Mouse (Mus musculus) hindbrain, embryonic 12.5 days (tissue): ENCODE results near the gene Agt. TPM values are rescaled to one million over a fixed set of nuclear protein-coding genes. Genes with fewer than 3 reads are reported as not detected.

ENCODE experiments used
- ATAC-seq: fragments of 200-750 bp; cut with Nextera tagmentation; 2 replicates; pipeline ENCODE4 v1.8.0; 2017; ENCODE audit warnings: moderate TSS enrichment; ENCODE audit not compliant: low FRiP score
- H3K27ac ChIP-seq: fragments of 300-500 bp; sonication (generic); 2 replicates; pipeline ENCODE4 v1.5.1; 2016; ENCODE audit warnings: mild to moderate bottlenecking
- H3K27me3 ChIP-seq: fragments of 300-500 bp; sonication (generic); 2 replicates; pipeline ENCODE4 v1.6.1; 2016; ENCODE audit warnings: mild to moderate bottlenecking
- H3K36me3 ChIP-seq: fragments of 300-500 bp; sonication (generic); 2 replicates; pipeline ENCODE4 v1.6.1; 2016; ENCODE audit warnings: mild to moderate bottlenecking
- H3K4me1 ChIP-seq: fragments of 300-500 bp; sonication (generic); 2 replicates; pipeline ENCODE4 v1.6.1; 2016
- H3K4me2 ChIP-seq: fragments of 300-500 bp; sonication (generic); replicated peaks from 2 replicates; pipeline ENCODE4 v1.6.1; 2016; ENCODE audit warnings: mild to moderate bottlenecking
- H3K4me3 ChIP-seq: fragments of 300-500 bp; sonication (generic); 2 replicates; pipeline ENCODE4 v1.5.1; 2016; ENCODE audit warnings: mild to moderate bottlenecking
- H3K9ac ChIP-seq: fragments of 300-500 bp; sonication (generic); 2 replicates; pipeline ENCODE4 v1.6.1; 2016; ENCODE audit warnings: mild to moderate bottlenecking, moderate library complexity
- H3K9me3 ChIP-seq: fragments of 300-500 bp; sonication (generic); replicated peaks from 2 replicates; pipeline ENCODE4 v1.6.1; 2016; ENCODE audit warnings: mild to moderate bottlenecking
- WGBS: fragments of 180-500 bp; shearing (Covaris S2); methylation state at CpG from one replicate; pipeline ENCODE4 v1.1.7; 2016; 5-methylcytosine and 5-hydroxymethylcytosine counted together
- polyA plus RNA-seq: library from polyadenylated mRNA; unstranded; fragments of >200 nt; fragmentation: Nextera tagmentation; extraction: Ambion mirVana; gene quantifications from 2 replicates; pipeline ENCODE4 v1.2.1, GENCODE M21; 2016

Gene Agt
- polyA plus RNA-seq = 0.35 and 0.44 TPM in 2 replicates

DNA sequence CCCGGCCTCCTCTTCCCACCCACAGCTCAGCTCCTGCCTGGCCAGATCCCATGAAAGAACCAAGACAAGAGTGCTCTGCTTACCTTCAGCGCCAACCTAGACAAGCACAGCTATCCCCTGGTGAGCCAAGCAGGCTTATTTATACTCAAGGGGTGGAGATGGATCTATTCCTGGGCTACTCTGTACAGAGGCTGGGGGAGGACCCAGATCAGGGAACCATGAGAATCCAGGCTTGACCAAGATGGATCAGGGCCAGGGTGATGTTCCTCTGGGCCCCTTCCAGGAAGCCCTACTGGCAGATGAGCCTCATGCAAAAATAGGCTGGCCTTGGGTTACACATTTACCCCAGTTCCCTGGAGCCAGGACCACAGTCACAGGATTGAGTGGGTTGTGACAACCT lies at the start of gene Agt:
Gene Agt (minus strand): TSS at position 114 of the 400 bp plus-strand sequence.
- no peak for ATAC-seq
- Histone ChIP-seq H3K9ac (no peak within 1 kb of the TSS), H3K4me1 (no peaks in the 10 kb centered on the region; the same call in 1 of the 2 replicates), H3K9me3 (no peaks in the 10 kb centered on the region), H3K4me3 (no peak within 1 kb of the TSS), H3K4me2 (no peak within 1 kb of the TSS), H3K36me3 (no peaks in the 10 kb centered on the region), H3K27ac (no peak within 1 kb of the TSS), H3K27me3 (no peaks in the 10 kb centered on the region; the same call in 1 of the 2 replicates)
- WGBS = 80% methylated on average over 2 of the region's 2 CpGs

DNA sequence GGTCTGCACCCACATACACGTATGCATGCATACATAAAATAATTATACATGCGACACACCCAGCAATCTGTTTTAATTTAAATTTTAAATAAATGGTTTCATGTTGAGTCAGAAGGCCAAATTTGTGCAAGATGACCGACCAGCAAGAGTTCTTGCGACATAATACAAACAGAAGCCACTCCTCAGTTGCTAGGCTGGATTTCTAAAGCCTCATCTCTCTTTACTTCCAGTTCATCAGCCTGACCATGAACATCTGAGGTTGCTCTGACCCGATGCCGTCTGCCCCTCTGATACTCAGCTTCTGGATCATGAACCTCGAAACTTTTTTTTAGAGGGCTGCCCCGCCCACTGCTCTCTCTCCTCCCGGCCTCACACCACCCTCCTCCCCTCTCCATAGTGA lies 48.7 kb upstream of the Agt start:
- 62% methylated on average over 9 of the region's 9 CpGs for WGBS

DNA sequence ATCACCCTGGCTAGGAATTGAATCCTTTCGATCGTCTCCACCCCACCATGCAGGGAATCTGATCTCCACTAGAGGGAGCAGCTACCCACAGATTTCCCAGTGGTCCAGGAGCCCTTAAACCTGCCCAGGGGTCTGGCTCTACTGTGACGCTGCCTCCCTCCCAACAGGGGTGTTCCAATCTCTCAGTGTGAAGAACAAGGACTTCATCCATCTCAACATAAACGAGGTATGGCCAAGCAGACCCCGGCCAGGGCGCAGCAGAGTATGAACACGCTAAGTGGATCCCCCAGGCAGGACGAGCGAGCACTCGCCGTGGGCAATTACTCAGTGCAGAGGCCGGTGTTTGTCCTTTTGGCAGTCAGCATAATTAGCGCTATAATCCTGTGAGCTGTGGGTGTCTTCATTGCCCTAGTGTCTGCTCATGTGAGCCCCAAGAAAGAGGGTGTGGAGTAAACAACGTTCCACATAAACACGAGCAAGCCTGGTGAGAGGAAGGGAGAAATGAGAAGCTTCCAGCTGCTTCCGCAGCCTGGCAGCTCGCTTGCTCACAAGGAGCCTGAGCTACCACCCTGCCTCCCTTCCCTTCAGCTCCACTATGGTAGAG lies 47.9 kb upstream of the Agt start:
- Histone ChIP-seq H3K4me3 (peak overlapping the region; percentile 28), H3K9me3 (no peaks in the 10 kb centered on the region), H3K36me3 (no peaks in the 10 kb centered on the region), H3K9ac (peak overlapping the region; percentile 47; the same call in 1 of the 2 replicates), H3K27ac (no peak overlapping the region), H3K4me1 (peaks cover 3% of the 10 kb centered on the region), H3K4me2 (peak overlapping the region; percentile 60), H3K27me3 (peaks cover 13% of the 10 kb centered on the region)
- ATAC-seq = peak; percentile 82
- 12% methylated on average over 17 of the region's 17 CpGs for WGBS

More for the DNA sequence above, 48.7 kb upstream of the Agt start:
- ATAC-seq = no peak
- H3K36me3 ChIP-seq = no peaks in the 10 kb centered on the region
- no peak overlapping the region for H3K9ac ChIP-seq
- H3K4me3 ChIP-seq = no peak overlapping the region
- H3K4me2 ChIP-seq = no peak overlapping the region
- H3K27me3 ChIP-seq = peaks cover 13% of the 10 kb centered on the region
- peaks cover 3% of the 10 kb centered on the region for H3K4me1 ChIP-seq
- H3K27ac ChIP-seq = no peak overlapping the region
- no peaks in the 10 kb centered on the region for H3K9me3 ChIP-seq

DNA sequence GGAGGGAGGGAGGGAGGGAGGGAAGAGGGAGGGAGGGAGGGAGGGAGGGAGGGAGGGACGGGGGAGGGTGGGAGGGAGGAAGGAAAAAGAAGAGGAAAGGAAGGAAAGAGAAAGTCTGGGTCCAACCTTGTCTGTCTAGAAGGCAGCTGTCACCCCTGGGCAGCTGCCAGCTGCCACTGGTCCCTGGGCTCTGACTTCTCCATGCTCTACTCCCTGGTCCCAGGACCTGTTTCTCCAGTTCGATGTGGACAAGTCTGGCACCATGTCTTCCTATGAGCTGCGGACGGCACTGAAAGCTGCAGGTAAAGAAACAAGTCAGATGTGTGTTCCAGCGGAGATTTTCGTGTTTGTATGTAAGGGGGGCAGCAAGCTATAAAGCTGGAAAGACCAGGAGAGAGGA lies 44.8 kb upstream of the Agt start:
- Histone ChIP-seq H3K4me1 (peaks cover 3% of the 10 kb centered on the region; the same call in 1 of the 2 replicates), H3K4me2 (no peak overlapping the region), H3K36me3 (no peaks in the 10 kb centered on the region), H3K9me3 (no peaks in the 10 kb centered on the region), H3K4me3 (no peak overlapping the region), H3K9ac (no peak overlapping the region), H3K27ac (no peak overlapping the region), H3K27me3 (peaks cover 13% of the 10 kb centered on the region)
- no peak for ATAC-seq
- 88% methylated on average over 5 of the region's 6 CpGs for whole genome bisulfite sequencing

DNA sequence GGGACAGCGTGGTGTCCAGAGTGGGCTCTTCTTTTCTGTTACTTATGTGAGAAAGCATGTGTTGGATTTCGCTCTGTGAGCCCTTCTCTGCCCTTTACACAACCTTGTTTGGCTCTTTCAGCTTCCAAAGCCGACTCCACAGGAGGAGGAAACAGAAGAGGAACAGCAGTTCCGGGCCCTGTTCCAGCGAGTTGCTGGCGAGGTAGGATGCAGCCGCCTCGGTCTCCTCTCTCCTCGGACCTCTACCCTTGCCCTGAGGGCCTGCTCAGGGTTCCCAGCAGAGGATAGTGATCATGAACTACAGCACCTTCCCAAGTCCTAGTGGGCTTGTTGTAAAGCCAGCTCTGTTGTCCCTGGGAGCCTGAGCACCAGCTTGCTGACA lies 39.5 kb upstream of the Agt start:
- Histone ChIP-seq H3K36me3 (no peaks in the 10 kb centered on the region), H3K4me1 (no peaks in the 10 kb centered on the region), H3K27me3 (no peaks in the 10 kb centered on the region), H3K9me3 (no peaks in the 10 kb centered on the region), H3K4me3 (no peak overlapping the region), H3K9ac (no peak overlapping the region), H3K27ac (no peak overlapping the region), H3K4me2 (no peak overlapping the region)
- 88% methylated on average over 9 of the region's 9 CpGs for WGBS
- no peak for ATAC-seq

DNA sequence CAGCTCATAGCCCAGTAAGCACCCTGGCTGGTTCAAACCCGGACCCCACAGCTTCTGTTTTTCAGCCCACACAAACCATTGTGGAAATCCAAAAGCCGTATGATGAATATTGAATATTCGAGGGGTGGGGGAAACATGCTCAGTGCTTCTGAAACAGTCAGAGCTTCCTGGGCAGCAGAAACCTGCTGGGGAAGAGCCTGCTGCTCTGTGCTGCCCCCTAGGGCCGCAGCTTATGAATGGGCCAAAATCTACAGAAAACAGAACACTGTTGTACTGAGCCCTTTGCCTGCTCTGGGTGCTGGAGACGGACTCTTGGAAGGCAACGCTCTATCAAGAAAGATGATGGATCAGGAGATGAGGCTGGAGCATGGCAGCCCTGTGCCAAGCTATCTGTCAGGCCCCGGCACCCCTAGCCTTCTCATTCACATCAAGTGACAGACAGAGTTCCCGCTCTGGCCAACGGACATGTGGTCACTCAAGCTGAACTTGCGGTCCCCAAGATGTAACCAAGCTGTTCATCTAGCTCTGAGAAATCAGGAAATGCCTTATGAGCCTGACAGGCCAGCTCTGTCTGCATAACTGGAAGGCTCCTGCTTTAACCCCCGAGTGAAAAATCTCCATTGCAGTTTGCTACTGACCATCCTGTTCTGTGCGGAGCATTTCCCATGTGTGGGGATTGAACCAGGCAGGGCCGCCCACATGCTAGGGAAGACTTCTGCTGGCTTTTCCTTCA lies 38.9 kb upstream of the Agt start:
- Histone ChIP-seq H3K9me3 (no peaks in the 10 kb centered on the region), H3K36me3 (no peaks in the 10 kb centered on the region), H3K27me3 (no peaks in the 10 kb centered on the region), H3K9ac (no peak overlapping the region), H3K4me1 (no peaks in the 10 kb centered on the region), H3K27ac (no peak overlapping the region), H3K4me2 (no peak overlapping the region), H3K4me3 (no peak overlapping the region)
- no peak for ATAC-seq
- WGBS = 77% methylated on average over 13 of the region's 13 CpGs

DNA sequence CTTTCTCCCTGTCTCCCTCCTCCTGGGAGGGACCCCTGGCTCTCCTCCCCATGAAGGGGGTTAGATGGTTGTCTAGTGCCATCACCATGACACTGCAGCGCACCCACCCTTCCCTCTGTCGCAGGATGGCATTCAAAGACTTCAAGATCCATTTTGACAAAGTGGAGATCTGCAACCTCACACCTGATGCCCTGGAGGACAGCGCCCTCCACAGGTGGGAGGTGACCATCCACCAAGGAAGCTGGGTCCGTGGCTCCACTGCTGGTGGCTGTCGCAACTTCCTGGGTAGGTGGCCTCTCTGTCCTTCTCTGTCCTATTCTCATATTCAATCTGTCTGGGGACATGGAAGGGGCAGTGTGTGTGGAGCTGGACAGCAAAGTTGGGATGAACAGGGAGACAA lies 34.6 kb upstream of the Agt start:
- Histone ChIP-seq H3K4me2 (no peak overlapping the region), H3K9ac (no peak overlapping the region), H3K36me3 (no peaks in the 10 kb centered on the region), H3K4me1 (no peaks in the 10 kb centered on the region), H3K27ac (no peak overlapping the region), H3K4me3 (no peak overlapping the region), H3K9me3 (no peaks in the 10 kb centered on the region), H3K27me3 (no peaks in the 10 kb centered on the region)
- ATAC-seq = no peak
- 79% methylated on average over 5 of the region's 5 CpGs for WGBS

DNA sequence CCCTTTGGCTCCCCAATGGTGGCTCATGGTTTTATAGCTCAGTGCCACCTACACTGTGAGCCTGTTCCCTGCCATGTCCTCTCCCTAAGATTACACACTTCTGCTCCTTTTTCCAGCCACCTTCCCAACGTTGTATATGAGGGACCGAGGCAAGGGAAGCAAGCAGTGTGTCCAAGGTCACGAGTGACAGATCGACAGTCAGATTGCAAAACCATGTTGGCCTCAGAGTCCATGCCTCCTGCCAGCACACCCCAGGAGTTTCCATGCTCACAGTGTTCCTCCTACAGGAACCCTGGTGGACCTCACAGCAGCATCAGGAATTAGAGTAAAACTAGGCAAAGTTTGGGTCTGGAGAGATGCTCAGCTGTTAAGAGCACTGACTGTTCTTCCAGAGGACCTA lies 19.9 kb upstream of the Agt start:
- no peak overlapping the region for H3K9ac ChIP-seq
- H3K27ac ChIP-seq = no peak overlapping the region
- no peak overlapping the region for H3K4me3 ChIP-seq
- 74% methylated on average over 4 of the region's 4 CpGs for WGBS
- 0 out of 2 replicates have a peak, but pooled peaks cover 4% of the 10 kb centered on the region for H3K4me1 ChIP-seq
- H3K36me3 ChIP-seq = no peaks in the 10 kb centered on the region
- H3K9me3 ChIP-seq = no peaks in the 10 kb centered on the region
- no peaks in the 10 kb centered on the region for H3K27me3 ChIP-seq
- H3K4me2 ChIP-seq = no peak overlapping the region
- no peak for ATAC-seq

DNA sequence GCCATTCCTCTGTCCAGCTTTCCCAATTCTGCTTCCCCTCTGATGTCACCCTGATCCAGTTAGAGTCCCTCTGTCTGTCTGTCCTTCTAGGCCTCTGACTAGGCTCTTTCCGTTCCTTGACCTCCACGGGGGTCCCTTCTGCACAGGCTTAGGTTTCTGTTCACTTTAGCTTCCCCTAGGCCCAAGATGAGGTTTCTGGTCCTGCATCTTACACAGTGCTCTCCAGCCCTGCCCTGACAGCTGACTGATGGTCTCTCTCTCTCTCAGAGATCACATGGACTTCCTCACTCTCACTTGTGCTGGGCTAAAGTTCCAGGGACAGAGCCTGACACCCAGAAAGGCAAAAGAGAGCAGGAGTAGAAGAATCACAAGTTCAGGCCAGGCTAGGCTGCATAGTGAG lies 17.1 kb upstream of the Agt start:
- 74% methylated on average over 2 of the region's 2 CpGs for WGBS

DNA sequence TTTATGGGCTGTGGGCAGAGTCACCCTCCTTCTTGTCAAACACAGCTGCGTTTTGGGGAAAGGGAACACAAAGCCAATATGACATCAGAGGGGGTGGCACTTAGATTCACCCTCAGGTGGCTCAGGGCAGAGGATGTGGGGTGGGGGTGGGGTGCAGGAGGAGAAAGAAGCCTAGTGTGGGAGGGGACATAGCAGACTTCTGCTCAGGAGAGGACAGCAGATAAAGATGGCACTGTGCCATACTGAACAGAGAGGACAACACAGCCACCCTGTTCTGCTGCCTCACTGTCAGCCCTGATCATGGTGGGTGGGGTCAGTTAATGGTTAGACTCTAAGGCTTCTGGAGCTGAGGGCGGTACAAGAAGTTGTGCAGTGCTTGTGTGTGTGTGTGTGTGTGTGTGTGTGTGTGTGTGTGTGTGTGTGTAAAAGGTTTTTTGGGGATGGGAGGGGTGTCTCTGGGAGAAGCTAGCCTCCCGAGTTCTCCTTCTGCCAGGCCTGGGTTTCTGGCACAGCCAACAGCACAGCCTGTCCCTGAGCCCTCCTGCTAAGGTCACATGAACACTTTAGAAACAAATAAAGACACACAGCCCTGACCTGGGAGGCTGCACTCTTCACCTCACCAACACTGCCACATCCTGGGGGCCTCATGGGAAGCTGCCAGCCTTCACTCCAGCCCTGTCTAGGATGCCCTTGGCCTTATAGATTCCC lies 16.4 kb upstream of the Agt start:
- 63% methylated on average over 3 of the region's 3 CpGs for WGBS
- no peak overlapping the region for H3K4me3 ChIP-seq
- H3K4me1 ChIP-seq = 0 out of 2 replicates have a peak, but pooled peaks cover 4% of the 10 kb centered on the region
- 0 out of 2 replicates have a peak overlapping the region, but pooled peaks have one; percentile 1 for H3K9ac ChIP-seq
- H3K27me3 ChIP-seq = no peaks in the 10 kb centered on the region
- H3K4me2 ChIP-seq = no peak overlapping the region
- ATAC-seq = no peak
- H3K27ac ChIP-seq = no peak overlapping the region
- no peaks in the 10 kb centered on the region for H3K36me3 ChIP-seq
- H3K9me3 ChIP-seq = no peaks in the 10 kb centered on the region

More for the DNA sequence above, 17.1 kb upstream of the Agt start:
- ATAC-seq = no peak
- no peak overlapping the region for H3K4me2 ChIP-seq
- no peak overlapping the region for H3K27ac ChIP-seq
- H3K9ac ChIP-seq = 0 out of 2 replicates have a peak overlapping the region, but pooled peaks have one; percentile 1
- H3K36me3 ChIP-seq = no peaks in the 10 kb centered on the region
- H3K4me1 ChIP-seq = 0 out of 2 replicates have a peak, but pooled peaks cover 4% of the 10 kb centered on the region
- no peak overlapping the region for H3K4me3 ChIP-seq
- H3K27me3 ChIP-seq = no peaks in the 10 kb centered on the region
- H3K9me3 ChIP-seq = no peaks in the 10 kb centered on the region

DNA sequence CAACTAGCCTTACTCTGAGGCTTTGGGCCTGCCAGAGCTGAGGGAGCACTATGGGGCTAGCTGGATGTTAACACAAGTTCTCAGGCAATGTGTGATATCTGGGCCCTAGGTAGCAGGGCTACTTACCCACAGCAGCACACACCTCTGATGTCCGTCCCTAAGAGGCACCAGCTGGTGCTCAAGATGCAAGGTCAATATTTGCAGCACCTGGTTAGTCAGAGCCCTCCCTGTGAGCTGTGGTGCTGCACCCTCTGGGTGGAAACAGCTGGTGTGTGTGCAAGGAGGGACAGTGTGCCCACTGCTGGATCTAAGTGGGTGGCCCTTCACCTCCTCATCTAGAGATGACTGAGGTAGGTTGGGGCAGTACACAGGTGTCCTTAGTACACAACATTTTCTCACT lies 7.2 kb upstream of the Agt start:
- no peaks in the 10 kb centered on the region for H3K9me3 ChIP-seq
- ATAC-seq = no peak
- no peak overlapping the region for H3K4me2 ChIP-seq
- no peaks in the 10 kb centered on the region for H3K36me3 ChIP-seq
- no peaks in the 10 kb centered on the region for H3K4me1 ChIP-seq
- no peak overlapping the region for H3K4me3 ChIP-seq
- no peaks in the 10 kb centered on the region for H3K27me3 ChIP-seq
- H3K9ac ChIP-seq = no peak overlapping the region
- H3K27ac ChIP-seq = no peak overlapping the region
- WGBS = 82% methylated on average over 1 of the region's 1 CpGs

DNA sequence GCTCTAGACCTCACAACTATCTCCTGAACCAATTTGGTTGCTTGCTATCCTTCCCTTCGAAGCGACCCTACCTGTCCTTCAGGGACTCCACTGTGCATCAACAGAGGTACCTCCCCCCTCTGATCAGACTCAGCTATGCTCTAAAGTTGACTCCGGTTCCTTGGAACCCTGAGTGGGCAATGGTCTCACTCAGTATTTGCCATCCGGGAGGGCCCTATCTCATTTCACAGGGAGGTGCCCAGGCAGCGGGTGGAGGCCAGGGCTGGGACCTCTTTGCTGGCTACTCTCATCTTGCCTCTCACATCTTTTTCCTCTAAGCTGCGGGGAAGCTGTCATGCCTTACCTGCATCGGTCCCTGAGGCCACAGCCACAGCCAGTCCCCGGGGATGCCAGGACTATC lies 6.3 kb upstream of the Agt start, which contains the start of gene Capn9:
Gene Capn9 (plus strand): TSS at position 301 of the 400 bp plus-strand sequence.
- H3K4me1 ChIP-seq = no peaks in the 10 kb centered on the region
- 89% methylated on average over 8 of the region's 8 CpGs for WGBS
- no peaks in the 10 kb centered on the region for H3K36me3 ChIP-seq
- H3K27ac ChIP-seq = no peak within 1 kb of the TSS
- no peak within 1 kb of the TSS for H3K9ac ChIP-seq
- no peaks in the 10 kb centered on the region for H3K27me3 ChIP-seq
- no peak for ATAC-seq
- no peaks in the 10 kb centered on the region for H3K9me3 ChIP-seq
- H3K4me2 ChIP-seq = no peak within 1 kb of the TSS
- no peak within 1 kb of the TSS for H3K4me3 ChIP-seq
